Mouse (Mus musculus) spleen, adult 2 months (tissue): ENCODE measurements around the gene BC051019.

Experiments used
- CTCF ChIP-seq: fragments of 200-500 bp; IDR thresholded peaks from 2 replicates; pipeline ENCODE4 v1.5.1; 2011; ENCODE audit warnings: mild to moderate bottlenecking, inconsistent platforms; ENCODE audit not compliant: insufficient read depth, insufficient read length, insufficient replicate concordance; ENCODE audit errors: extremely low read depth
- POLR2A ChIP-seq: fragments of 200-500 bp; IDR thresholded peaks from 2 replicates; pipeline ENCODE4 v1.6.1; 2011; ENCODE audit warnings: low read depth, low read length, inconsistent platforms

DNA sequence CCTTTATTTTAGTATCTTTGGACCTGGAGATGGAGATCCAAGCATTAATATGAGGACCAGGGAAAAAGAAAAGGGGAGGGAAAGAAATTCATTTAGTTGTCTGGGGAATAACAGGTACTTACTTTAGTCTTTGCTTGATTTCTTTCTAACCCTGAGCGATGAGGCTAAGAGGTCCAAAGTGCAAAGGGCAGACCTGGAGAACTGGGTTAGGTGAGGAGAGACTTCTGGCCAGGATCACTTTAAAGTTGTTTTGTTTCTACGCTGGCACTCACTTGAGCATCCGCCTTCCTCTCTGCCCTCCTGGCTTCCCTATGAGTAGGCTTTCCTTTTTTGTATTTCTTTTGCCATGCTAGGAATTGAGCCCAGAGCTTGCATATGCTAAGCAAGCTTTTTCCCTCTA, 32.6 kb upstream of the BC051019 start:
- TF ChIP-seq CTCF (no peak), POLR2A (no peak)
